Mouse (Mus musculus): Measurements from ENCODE around the gene Apoh.

- no peak for TF ChIP-seq POLR2A (IDR thresholded peaks at IDR 0.05; ENCODE audit: insufficient read length, low read depth)
- TF ChIP-seq POLR2AphosphoS2 (IDR thresholded peaks at IDR 0.05; ENCODE audit: insufficient read length, low read depth): no peak
- no peak for TF ChIP-seq MAX (IDR thresholded peaks at IDR 0.05; ENCODE audit: low read depth)
- TF ChIP-seq E2F4 (IDR thresholded peaks at IDR 0.05; ENCODE audit: insufficient read depth): no peak
- TF ChIP-seq TCF12 (IDR thresholded peaks at IDR 0.05; ENCODE audit: insufficient read depth, poor library complexity, severe bottlenecking): no peak
- TF ChIP-seq USF1 (IDR thresholded peaks at IDR 0.05; ENCODE audit: low read depth): no peak
- no peak for TF ChIP-seq MYOD1 (IDR thresholded peaks at IDR 0.05; ENCODE audit: control insufficient read depth in 1 of 3, insufficient read length in 2 of 3, low read depth in 2 of 3)
- TF ChIP-seq TCF3 (IDR thresholded peaks at IDR 0.05; ENCODE audit: insufficient read length, low read depth): no peak
Observed at GRCm38 (mm10) chr11:108307258-108307657, 35.9 kb upstream of the Apoh start.
